Mouse (Mus musculus) heart, embryonic 11.5 days (tissue): ENCODE measurements around the gene Aktip. TPM values are rescaled to one million over a fixed set of nuclear protein-coding genes. Genes with fewer than 3 reads are reported as not detected.

Experiments
- ATAC-seq: fragments of 200-750 bp; cut with Nextera tagmentation; replicated peaks from 2 replicates; pipeline ENCODE4 v1.8.0; 2017; ENCODE audit warnings: moderate library complexity; ENCODE audit not compliant: insufficient number of reproducible peaks, low FRiP score, low TSS enrichment
- H3K27ac ChIP-seq: fragments of 300-500 bp; sonication (generic); 2 replicates; pipeline ENCODE4 v1.5.1; 2014; ENCODE audit warnings: mild to moderate bottlenecking, low read depth, low read length
- H3K27me3 ChIP-seq: fragments of 300-500 bp; sonication (generic); 2 replicates; pipeline ENCODE4 v1.6.1; 2014; ENCODE audit warnings: mild to moderate bottlenecking, low read length, mixed read lengths; ENCODE audit not compliant: control insufficient read depth, insufficient read depth
- H3K36me3 ChIP-seq: fragments of 300-500 bp; sonication (generic); 2 replicates; pipeline ENCODE4 v1.6.1; 2014; ENCODE audit warnings: mild to moderate bottlenecking, low read length, moderate library complexity, mixed read lengths; ENCODE audit not compliant: control insufficient read depth, insufficient read depth
- H3K4me1 ChIP-seq: fragments of 300-500 bp; sonication (generic); 2 replicates; pipeline ENCODE4 v1.6.1; 2014; ENCODE audit warnings: low read length; ENCODE audit not compliant: control insufficient read depth, insufficient read depth
- H3K4me2 ChIP-seq: fragments of 300-500 bp; sonication (generic); 2 replicates; pipeline ENCODE4 v1.6.1; 2014; ENCODE audit warnings: mild to moderate bottlenecking, moderate library complexity
- H3K4me3 ChIP-seq: fragments of 300-500 bp; sonication (generic); 2 replicates; pipeline ENCODE4 v1.5.1; 2014; ENCODE audit warnings: low read depth, low read length
- H3K9ac ChIP-seq: fragments of 300-500 bp; sonication (generic); 2 replicates; pipeline ENCODE4 v1.6.1; 2014; ENCODE audit warnings: mild to moderate bottlenecking, low read depth, low read length, moderate library complexity
- H3K9me3 ChIP-seq: fragments of 300-500 bp; sonication (generic); replicated peaks from 2 replicates; pipeline ENCODE4 v1.6.1; 2016; ENCODE audit warnings: low read length; ENCODE audit not compliant: control insufficient read depth
- WGBS: fragments of 180-500 bp; shearing (Covaris S2); extraction: QIAGEN DNeasy Blood & Tissue Kit; methylation state at CpG from one replicate; pipeline ENCODE4 v1.1.7; 2014; ENCODE audit not compliant: insufficient replicate concordance; 5-methylcytosine and 5-hydroxymethylcytosine counted together
- polyA plus RNA-seq: library from polyadenylated mRNA; unstranded; fragments of >200 nt; fragmentation: Nextera tagmentation; extraction: Ambion mirVana; gene quantifications from 2 replicates; pipeline ENCODE4 v1.2.1, GENCODE M21; 2014

The Aktip gene
- polyA plus RNA-seq, 1 experiment from 2014 or later: 42.7 TPM

GRCm38 (mm10) chr8:91098106-91098505 is 101.7 kb downstream of the Aktip start:
- Histone ChIP-seq H3K4me1 (no peaks in the 10 kb centered on the region), H3K9ac (no peak overlapping the region), H3K4me2 (no peak overlapping the region), H3K4me3 (no peak overlapping the region), H3K27me3 (no peaks in the 10 kb centered on the region), H3K36me3 (peaks cover 5% of the 10 kb centered on the region), H3K27ac (no peak overlapping the region), H3K9me3 (no peaks in the 10 kb centered on the region)
- ATAC-seq: no peak
- 63% methylated on average over 6 of the region's 6 CpGs for WGBS

GRCm38 (mm10) chr8:91094135-91094534 is 105.6 kb downstream of the Aktip start:
- no peaks in the 10 kb centered on the region for H3K9me3 ChIP-seq
- no peak overlapping the region for H3K4me3 ChIP-seq
- H3K27ac ChIP-seq: no peak overlapping the region
- H3K4me2 ChIP-seq: no peak overlapping the region
- H3K36me3 ChIP-seq: peaks cover 5% of the 10 kb centered on the region
- no peak for ATAC-seq
- no peaks in the 10 kb centered on the region for H3K4me1 ChIP-seq
- H3K9ac ChIP-seq: no peak overlapping the region
- H3K27me3 ChIP-seq: no peaks in the 10 kb centered on the region
- 84% methylated on average over 5 of the region's 5 CpGs for WGBS

- Histone ChIP-seq H3K36me3 (peaks cover 6% of the 10 kb centered on the region; the same call in 1 of the 2 replicates), H3K27ac (no peak overlapping the region), H3K4me1 (no peaks in the 10 kb centered on the region), H3K4me3 (no peak overlapping the region), H3K9ac (no peak overlapping the region), H3K27me3 (no peaks in the 10 kb centered on the region), H3K9me3 (no peaks in the 10 kb centered on the region), H3K4me2 (no peak overlapping the region)
- WGBS: 73% methylated on average over 2 of the region's 2 CpGs
- no peak for ATAC-seq
These were observed 110.2 kb downstream of the Aktip start for GRCm38 (mm10) chr8:91089601-91090000.

GRCm38 (mm10) chr8:91088452-91088851 is 111.3 kb downstream of the Aktip start:
- no peak overlapping the region for H3K4me2 ChIP-seq
- H3K36me3 ChIP-seq: peaks cover 6% of the 10 kb centered on the region; the same call in 1 of the 2 replicates
- WGBS: 89% methylated on average over 7 of the region's 7 CpGs
- no peaks in the 10 kb centered on the region for H3K27me3 ChIP-seq
- H3K4me1 ChIP-seq: no peaks in the 10 kb centered on the region
- H3K27ac ChIP-seq: no peak overlapping the region
- H3K9ac ChIP-seq: no peak overlapping the region
- no peaks in the 10 kb centered on the region for H3K9me3 ChIP-seq
- no peak overlapping the region for H3K4me3 ChIP-seq
- no peak for ATAC-seq

GRCm38 (mm10) chr8:91082428-91082827 is 117.3 kb downstream of the Aktip start:
- H3K4me2 ChIP-seq: no peak overlapping the region
- no peak overlapping the region for H3K9ac ChIP-seq
- 86% methylated on average over 12 of the region's 12 CpGs for WGBS
- no peak for ATAC-seq
- no peaks in the 10 kb centered on the region for H3K27me3 ChIP-seq
- H3K9me3 ChIP-seq: no peaks in the 10 kb centered on the region
- no peak overlapping the region for H3K27ac ChIP-seq
- no peak overlapping the region for H3K4me3 ChIP-seq
- peaks cover 11% of the 10 kb centered on the region for H3K36me3 ChIP-seq
- H3K4me1 ChIP-seq: no peaks in the 10 kb centered on the region

- H3K4me3 ChIP-seq: no peak overlapping the region
- H3K4me2 ChIP-seq: no peak overlapping the region
- H3K27me3 ChIP-seq: no peaks in the 10 kb centered on the region
- H3K27ac ChIP-seq: no peak overlapping the region
- no peaks in the 10 kb centered on the region for H3K9me3 ChIP-seq
- H3K4me1 ChIP-seq: no peaks in the 10 kb centered on the region
- ATAC-seq: no peak
- WGBS: 76% methylated on average over 7 of the region's 7 CpGs
- no peak overlapping the region for H3K9ac ChIP-seq
- peaks cover 11% of the 10 kb centered on the region for H3K36me3 ChIP-seq
These were observed 117.9 kb downstream of the Aktip start for GRCm38 (mm10) chr8:91081911-91082310.

GRCm38 (mm10) chr8:91079678-91080077 is 120.1 kb downstream of the Aktip start:
- Histone ChIP-seq H3K27ac (no peak overlapping the region), H3K4me3 (no peak overlapping the region), H3K27me3 (no peaks in the 10 kb centered on the region), H3K9me3 (no peaks in the 10 kb centered on the region), H3K4me1 (no peaks in the 10 kb centered on the region), H3K4me2 (no peak overlapping the region), H3K9ac (no peak overlapping the region), H3K36me3 (peaks cover 5% of the 10 kb centered on the region)
- no peak for ATAC-seq
- WGBS: 91% methylated on average over 2 of the region's 2 CpGs

- no peak overlapping the region for H3K27ac ChIP-seq
- H3K4me1 ChIP-seq: no peaks in the 10 kb centered on the region
- 90% methylated on average over 12 of the region's 12 CpGs for WGBS
- no peak overlapping the region for H3K4me2 ChIP-seq
- H3K27me3 ChIP-seq: no peaks in the 10 kb centered on the region
- no peaks in the 10 kb centered on the region for H3K9me3 ChIP-seq
- H3K36me3 ChIP-seq: peaks cover 5% of the 10 kb centered on the region
- H3K9ac ChIP-seq: no peak overlapping the region
- ATAC-seq: no peak
- H3K4me3 ChIP-seq: no peak overlapping the region
These were observed 122.5 kb downstream of the Aktip start for GRCm38 (mm10) chr8:91077077-91077867.
